Mouse (Mus musculus) CD4-positive, CD25-positive, alpha-beta regulatory T cell, adult 4 months (primary cell): Measurements from ENCODE around the gene Ovgp1. TPM values are rescaled to one million over a fixed set of nuclear protein-coding genes. Genes with fewer than 3 reads are reported as not detected.
"Not testable (repeated sequence)": the region's sequence is repeated elsewhere in the genome, so short reads cannot be mapped to it uniquely, and the experiment has no call there.

Experiments used
- ATAC-seq: one replicate; pipeline ENCODE4 v1.8.0; 2017
- polyA plus RNA-seq, 2 experiments: library from polyadenylated mRNA; unstranded; fragments of 100-300 nt; shearing (Covaris generic); gene quantifications; one replicate each; pipeline ENCODE4 v1.2.1; 2017

Ovgp1 gene
- polyA plus RNA-seq: 1 to 10 TPM; 5.6 to 7.3 TPM

DNA sequence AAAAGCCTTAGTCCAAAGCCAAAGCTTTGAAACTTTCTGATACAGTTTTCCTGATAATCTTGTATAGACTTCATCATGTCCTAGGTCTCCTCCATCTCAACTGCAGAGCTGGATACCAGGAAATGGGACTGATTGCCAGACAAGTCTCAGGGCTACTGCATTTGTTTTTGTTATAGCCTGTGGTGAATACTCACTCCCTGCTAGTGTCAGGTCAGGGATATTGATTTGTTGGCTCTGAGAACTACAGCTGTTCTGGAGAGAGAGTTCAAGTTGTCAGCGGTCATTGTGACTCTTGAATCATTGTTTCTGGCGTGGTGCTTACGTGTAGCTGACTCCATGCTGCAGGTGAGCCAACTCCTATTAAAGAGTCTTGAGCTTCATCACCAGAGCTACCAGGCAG, at the start of gene Ovgp1:
Ovgp1 (plus strand) TSS at position 301 of the 400 bp plus-strand sequence.
- ATAC-seq: no peak

DNA sequence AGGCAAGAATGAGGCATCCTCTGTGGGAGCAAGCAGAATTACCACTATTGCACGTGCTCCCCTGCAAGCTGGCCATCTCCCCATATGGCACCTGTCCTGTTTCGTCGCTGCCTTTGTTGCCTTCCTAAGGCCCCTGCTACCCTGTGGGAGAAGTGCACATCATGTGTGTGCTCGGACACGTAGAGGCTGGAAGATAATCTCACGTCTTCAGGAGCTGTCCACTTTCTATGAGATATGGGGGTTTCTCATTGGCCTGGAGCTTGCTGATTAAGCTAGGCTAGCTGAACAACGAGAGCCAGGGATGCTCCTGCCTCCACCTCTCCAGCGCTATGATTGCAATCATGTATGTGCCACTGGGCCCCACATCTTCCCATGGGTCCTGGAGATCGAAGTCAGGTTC, 48.9 kb upstream of the Ovgp1 start:
- no peak for ATAC-seq

DNA sequence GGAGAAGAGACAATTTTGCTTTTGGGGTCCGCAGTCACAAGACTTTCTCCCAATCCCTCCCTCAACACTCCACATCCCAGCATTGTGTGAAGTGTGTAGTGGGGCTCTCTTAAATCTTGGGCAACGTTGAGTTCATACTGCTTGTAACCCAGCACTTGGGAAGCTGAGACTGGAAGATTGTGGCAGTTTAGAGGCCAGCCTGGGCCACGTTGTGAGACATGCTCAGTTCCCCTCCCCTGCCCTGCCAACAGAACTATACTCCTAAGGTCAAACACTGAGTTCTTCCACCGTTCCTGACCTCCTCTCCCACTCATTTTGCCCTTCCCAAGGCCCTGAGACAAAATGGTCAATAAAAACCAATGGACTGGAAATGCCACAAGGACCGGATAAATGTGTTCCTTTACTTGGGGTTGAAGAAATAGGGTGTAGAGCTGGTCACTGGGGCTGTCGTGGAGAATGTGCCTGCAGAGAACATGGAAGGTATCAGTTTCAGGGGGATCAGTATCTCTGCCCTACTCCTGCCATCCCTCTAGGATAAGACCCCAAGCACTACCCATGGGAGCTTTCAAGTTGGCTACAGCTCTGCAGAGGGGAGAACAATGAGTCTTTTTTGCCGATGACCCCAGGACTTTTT, 45.8 kb upstream of the Ovgp1 start:
- no peak for ATAC-seq

DNA sequence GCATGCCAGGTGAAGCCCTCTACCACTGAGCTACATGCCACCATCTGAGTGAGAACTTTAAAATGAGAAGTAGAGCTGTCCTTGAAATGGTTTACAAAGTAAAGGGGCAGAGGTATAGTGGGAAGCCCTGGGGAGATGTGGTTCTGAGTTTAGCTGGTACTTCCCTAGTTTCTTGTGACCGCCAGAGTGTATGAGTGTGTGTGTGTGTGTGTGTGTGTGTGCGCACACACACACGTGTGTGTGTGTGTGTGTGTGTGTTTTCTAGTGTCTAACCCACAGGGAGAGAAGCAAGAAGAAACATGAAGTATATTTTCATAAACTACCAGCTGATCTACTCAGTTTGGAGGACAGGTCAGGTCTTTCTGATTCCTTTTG, 45.3 kb upstream of the Ovgp1 start:
- no peak for ATAC-seq

DNA sequence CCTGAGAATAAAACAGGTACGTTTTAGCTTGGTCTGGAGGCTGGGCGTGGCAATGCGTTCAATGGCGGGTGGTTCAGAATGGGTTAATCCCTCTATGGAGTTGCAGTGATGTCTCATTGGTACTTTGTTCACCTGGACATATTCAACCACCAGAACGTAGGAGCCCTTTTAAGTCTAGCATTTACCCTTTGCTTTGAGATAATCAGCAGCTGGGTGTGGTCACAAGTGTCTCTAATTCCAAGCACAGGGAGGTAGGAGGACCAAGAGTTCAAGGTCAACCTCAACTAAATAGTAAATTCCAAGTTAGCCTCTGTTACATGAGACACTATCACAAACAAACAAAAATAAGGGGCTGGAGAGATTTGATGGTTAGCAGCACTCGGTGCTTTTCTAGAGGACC, 44.7 kb upstream of the Ovgp1 start:
- ATAC-seq: no peak

DNA sequence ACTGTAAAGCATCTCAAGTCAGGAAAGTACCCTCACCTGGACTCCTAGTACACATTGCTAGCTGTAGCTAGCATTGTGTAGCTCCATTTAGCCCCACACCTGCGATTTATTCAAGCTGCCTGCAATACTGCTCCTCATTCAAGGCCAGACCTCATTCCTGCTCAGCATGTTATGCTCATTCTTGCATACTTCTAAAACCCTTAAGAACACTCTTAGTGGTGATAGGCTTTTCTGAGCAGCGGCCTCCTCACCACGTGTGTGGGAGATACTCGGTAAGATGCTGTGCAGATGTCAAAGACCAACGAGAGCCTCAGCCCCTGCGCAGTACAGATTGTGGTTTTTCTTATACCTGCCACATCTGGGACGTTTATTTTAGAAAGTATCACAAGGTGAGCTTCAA, 43.7 kb upstream of the Ovgp1 start:
- no peak for ATAC-seq

DNA sequence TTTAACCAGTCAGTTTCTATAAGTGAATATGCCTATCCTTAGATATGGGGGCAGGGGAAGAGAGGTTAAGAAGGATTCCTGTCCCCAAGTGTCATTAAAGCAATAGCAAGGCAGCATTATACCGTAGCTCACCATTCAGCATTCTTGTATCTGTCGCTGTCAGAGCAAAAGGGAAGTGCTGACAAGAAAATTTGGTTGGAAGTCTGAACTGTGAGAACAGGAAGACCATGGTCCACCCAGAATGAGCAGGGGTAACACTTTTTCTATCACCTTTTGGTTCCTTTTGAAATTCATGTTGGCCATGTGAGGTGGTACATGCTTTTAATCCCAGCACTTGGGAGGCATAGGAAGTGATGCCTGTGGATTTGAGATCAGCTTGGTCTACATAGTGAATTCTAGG, 42.4 kb upstream of the Ovgp1 start:
- no peak for ATAC-seq

DNA sequence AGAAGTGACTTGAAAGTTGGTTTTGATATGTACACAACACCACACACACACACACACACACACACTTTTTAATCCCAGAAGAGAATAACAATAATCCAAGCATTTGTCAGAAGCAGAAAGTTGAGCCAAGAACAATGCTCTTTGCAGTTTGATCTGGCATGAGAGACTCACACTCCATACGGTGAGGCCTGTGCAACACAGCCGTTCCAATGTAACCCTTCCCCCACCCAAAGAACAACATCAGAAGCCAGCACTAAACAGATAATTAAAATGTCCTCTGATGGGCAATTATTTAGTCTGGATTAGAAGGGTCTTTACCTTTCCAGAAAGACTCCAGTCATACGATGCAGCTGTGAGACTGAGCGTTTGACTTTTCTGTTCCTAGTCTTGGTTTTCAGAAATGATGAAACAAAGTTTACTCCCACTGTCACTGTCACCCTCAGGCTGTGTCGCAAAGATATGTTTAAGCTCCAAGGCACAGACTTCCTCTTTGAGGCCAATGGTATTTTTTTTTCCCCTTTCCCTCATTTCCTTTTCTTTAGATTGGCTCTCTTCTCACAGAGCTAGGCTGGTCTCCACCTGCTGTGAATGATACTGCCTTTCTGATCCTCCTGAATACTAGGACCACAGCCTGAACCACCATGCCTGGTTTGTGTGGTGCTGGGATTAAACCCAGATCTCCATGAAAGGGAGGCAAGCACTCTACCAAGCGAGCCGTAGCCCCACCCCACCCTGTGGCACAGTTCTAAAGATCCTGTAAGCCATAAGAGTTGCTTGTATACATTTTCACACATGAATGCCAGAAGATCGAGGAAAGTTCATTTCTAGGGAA, 41.1 kb upstream of the Ovgp1 start, which contains the start of gene I830077J02Rik:
I830077J02Rik (minus strand) TSS at position 425 of the 832 bp plus-strand sequence.
- no peak for ATAC-seq

DNA sequence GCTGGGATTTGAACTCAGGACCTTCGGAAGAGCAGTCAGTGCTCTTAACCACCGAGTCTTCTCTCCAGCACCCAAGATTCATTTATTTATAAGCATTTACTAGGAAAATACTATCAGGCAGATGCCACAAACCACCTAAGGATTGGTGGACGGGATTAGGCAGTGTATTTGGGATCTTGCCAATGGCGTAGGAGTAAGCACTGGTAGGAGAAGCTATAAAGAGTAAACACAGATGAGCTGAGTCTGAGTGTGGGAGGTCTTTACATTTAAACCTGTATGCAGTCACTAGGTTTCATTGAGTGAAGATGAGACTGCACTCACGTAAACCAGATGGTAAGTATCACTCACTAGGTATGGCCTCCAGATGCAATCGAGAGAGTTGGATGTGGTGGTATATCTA, 39.6 kb upstream of the Ovgp1 start:
- no peak for ATAC-seq

DNA sequence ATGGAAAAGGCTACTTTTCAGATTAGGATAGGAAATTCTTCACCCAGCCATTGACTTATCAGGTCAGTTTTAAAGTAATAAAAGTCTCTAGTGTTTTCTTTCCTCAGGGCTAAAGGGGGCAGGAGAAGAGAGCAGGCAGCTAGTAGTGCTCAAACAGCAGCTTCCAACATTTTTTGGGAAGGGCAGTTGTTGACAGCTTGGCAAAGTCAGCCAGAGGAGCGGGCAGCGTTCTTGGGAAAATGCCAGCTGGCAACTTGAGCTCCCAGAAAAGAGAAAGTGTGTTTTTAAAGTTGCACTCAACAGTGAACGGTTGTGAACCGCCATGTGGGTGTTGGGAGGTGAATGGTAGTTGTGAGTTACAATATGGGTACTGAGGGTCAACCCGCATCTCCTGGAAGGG, 38.5 kb upstream of the Ovgp1 start:
- no peak for ATAC-seq

DNA sequence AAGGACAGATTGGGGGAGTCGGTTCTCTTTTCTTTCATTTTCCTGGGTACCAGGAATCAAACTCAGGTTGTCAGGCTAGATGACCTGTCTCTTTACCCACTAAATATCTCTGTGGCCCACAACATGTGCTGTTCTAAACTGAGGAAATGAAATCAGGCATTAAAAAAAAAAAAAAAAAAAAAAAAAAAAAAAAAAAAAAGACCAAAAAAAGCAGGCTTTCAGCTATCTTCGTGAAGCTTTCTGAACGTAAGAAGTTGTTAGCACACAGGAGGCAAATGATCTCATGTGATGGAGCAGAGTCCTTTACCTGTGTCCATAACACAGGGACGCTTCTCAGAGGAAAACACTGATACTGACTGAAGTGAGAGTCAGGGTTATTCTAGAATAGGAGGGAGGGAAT, 37.4 kb upstream of the Ovgp1 start:
- ATAC-seq: no peak

DNA sequence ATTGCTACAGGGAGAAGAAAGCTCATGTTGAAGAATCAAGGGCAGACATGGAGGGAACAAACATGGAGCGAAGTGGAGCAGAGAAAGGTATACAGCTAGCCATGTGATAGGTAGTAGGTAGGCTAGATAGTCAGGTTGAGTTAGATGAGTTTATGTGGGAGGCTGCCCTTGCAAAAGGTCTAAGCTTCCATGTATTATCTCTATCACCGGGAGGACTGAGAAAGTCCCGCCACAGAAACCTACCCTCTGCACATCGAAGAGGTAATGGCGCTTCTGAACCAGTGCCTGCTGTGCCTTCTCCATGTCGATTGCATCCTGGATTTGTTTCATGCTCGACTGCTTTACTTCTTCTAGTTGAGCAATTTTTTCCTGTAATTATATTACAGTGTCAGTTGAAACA, 22.2 kb upstream of the Ovgp1 start:
- ATAC-seq: no peak

DNA sequence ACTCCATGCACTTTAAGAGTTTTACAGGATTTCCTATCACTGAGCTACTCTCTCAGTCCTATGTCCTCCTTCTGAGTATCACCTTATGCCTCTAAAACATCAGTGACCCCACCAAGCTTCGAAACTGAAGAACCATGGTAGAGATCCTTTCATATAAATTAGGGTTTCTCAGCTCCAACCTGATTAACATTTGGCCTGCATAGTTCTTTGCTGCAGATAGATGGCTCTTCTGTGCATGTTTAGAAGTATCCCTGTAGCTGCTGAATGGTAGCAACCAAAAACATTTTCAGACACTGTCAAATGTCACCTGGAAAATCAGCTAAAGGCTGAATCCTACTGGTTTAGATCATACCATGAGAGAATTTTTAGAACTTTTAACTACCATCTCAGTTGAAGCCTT, 16.3 kb upstream of the Ovgp1 start:
- ATAC-seq: no peak

DNA sequence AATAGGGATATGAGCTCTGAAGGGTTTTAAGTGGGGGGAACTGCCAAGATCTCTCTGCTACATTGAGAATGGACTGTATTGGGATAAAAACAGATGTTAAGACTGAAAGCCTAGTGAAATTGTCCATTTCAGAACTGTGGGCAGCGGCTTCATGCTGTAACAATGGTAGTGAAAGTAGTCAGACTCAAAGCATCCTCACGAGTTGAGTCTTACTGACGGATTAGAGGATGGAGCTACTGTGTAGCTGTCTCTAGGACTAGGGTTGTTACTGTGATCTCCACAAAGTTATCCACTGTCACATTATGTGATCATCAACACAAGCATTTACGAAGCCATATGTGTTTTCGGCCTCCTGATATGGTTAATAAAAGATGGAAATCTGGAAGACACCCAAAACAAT, 15.3 kb upstream of the Ovgp1 start:
- no peak for ATAC-seq

DNA sequence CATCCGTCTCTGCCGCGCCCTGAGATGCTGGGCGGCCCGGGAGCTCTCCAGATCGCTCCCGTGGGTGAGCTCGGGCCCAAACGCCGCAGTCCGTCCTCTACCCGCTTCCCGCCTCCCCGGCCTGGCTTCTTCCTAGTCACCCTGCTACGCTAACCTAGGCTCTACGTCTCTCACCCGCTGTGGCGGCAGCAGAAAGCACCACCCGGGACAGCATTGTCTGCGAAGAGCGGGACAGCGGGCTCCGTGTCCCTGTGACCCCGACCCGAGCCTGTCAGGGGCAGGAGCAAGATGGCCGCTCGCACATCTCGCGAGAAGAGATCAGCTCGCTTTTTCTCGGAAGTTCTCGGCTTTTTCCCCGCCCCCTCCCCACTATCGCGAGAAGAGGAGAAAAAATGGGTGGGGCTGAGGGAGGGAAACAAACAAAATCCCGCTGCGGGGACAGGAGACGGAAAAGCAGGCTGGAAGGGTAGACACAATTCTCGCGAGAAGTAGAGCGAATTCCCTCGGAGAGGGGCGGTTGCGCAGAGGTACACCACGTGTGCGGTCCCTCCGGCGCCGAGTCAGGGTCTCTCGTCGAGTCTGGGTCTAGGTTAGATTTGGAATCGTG, 14.4 kb upstream of the Ovgp1 start, which contains the start of gene Wdr77:
Wdr77 (plus strand) TSS at position 396 of the 607 bp plus-strand sequence.
- peak; percentile 91 for ATAC-seq

DNA sequence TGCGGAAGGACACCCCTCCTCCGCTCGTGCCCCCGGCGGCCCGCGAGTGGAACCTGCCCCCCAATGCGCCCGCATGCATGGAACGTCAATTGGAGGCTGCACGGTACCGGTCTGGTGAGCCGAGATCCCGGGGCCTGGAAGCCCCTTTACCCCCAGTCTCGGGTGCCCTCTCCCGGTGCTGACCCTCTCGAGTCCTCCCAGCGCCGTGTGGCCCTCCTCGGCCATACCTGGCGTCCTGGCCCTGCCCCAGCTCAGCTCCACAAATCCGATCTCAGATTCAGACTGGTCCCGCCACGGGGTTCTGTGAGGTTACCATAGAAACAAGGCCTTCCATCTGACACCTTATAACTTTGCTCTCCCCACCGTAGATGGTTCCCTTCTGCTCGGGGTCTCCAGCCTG, 13.9 kb upstream of the Ovgp1 start:
- no peak for ATAC-seq

DNA sequence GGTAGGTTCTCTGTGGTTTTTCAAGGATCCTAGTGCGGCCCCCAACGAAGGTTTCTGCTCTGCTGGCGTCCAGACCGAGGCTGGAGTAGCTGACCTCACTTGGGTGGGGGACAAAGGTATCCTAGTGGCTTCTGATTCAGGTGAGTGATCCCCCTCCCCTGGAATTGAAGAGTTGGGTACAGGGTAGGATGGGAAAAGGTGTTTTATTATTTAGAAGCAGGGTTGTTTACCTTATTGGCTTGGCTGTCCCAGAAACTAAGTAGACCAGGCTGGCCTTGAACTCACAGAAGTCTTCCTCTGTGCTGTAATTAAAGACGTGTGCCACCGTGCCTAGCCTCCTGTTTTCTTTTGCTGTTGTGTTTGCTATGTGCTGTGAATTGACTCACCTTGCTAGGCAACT, 13.5 kb upstream of the Ovgp1 start, which contains the start of gene Atp5f1:
Atp5f1 (minus strand) TSS at position 101 of the 400 bp plus-strand sequence.
- ATAC-seq: no peak

DNA sequence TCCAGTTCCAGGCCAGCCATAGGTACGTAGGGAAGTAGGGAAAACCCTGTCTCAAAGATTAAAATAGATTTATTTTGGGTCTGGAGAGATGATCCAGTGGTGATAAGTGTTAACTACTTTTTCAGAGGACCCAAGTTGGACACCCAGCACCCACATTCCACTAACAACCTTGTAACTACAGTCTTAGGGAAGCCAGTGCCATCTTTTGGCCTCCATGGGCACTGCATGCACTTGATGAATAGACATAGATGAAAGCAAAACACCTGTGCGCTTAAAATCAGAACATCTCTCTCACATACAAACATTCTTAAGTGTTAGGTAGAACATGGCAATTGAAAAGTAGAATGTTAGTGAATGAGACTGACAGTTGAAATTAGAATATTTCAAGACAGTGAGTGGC, 12.8 kb upstream of the Ovgp1 start:
- ATAC-seq: no peak

DNA sequence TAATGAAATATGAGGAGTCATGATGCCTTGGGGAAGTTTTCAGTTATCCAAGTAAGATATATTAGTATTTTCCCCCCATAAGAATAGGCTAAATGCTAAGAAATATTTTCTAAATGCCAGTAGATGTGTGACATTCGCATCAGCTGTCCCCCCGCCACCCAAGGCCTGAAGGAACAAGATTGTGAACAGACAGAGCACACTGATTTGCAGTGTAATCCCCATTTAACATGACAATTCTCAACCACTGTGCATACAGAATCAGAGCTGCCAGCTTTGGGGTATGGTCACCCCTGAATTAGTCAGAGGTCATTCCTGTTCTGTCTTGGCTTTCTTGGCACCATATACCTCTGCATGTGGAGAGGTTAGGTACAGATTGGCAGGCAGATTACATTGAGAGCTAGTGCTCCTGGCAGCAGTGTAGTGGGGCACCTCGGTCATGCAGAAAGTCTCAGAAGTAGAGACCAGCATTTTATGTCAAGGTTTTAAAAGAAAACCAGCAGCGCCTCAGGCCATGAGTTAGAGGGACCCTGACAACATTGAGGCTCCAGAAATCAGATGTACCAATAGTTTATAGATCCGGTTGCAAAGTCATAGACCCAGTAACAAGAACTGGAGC, 1.6 kb upstream of the Ovgp1 start:
- no peak for ATAC-seq

DNA sequence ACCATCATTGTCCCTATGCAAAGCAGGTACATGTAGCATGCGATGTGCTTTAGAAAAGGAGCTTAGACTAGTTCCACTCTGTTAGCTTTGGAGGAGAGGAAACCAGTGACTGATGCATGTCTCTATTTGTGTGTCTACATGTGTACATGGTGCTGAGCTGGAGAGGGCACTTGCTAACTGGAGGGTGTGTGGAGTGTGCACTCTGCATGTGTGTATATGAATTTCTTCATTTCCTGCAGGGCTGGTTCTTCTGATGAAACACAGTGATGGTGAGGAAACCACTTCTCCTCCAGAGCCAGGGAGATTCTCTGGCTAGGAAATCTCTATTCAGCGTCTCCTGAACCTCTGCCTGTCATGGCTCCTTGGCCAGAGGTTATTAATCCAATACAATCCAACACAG, 663 bp downstream of the Ovgp1 start:
- no peak for ATAC-seq

DNA sequence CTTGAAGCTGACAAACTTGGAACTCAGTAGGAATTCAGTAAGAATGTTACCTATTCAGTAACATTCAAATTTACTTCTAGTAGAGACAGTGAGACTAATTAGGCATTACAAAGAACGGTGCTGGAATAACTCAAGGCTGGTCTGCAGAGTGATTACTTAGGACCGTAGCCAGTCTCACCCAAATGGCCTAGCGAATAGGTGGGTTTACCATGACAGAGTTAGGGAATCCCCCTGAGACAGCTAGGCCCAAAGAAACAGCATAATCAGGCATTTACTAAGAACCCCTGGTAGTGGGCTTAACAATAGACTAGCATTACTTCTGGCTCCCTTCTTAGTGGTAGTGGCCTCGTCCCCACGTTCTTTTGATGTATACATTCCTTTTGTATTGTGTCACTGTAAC, 16.1 kb downstream of the Ovgp1 start:
- ATAC-seq: not testable (repeated sequence)

DNA sequence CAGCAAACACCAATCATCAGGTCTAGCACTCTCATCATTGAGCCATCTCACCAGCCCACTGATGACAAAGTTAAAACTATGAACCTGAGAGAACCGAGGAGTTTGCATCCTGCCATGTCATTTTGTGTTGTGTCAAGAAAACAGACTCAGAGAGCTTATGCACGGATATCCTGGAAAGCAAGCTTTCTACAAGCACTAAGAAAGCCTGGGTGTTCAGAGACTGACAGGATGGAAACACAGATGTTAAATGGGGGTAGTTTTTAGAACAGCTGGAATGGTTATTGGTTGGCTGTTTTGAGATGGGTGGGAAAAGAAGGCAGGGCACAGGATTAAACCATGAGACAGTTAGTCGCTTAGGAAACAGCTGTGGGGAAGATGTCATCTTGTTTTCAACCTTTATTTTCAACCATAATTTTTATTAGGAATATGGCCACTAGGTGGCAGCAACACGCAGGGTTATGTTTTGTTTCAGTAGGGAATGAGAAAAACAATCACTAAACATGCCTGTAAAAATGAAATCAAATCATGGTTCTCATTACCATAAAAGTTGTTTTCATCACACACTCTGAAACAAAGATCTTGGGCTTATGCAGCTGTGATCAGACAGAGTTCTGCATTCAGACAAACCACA, 18.3 kb downstream of the Ovgp1 start:
- ATAC-seq: peak; percentile 69

DNA sequence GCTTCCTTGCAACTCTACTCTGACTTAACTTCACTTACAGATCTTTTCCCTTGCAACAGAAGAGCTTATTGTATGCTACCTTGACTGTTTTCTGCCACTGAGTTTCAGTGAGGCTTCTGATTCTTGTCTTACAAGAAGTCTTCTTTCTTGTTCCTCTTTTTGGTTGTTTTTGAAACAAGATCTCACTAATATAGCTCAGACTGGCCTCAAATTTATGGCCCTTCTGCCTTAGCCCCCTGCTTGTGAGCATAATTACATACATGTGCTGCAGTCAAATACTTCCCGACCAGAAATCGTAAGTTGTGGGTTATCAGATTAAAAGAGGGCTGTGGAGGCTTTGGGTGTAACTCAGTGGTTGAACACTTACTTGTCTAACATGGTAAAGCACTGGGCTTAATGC, 21.2 kb downstream of the Ovgp1 start:
- ATAC-seq: no peak
